In the genomic region with DNA sequence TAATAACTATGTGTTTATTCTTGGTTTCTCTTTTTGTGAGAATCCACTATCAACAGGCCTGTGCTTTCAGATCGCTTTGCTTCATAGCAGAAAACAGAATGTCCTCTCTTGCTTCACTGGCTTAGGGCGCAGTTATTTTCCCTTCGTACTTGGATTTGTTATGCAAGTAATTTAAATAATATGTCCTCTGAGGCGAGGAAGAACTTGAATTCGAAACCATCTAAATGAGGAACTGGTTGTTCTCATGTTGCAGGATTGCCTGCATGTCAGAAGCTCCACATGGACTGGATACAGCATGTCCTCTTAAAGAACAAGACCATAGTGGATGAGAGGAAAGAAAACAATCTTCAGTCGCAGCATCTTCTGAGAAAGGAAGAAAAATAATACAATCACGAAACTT, we compare ENCODE assay signal across 23 mouse cellular contexts.
DNase-seq lines count a peak whose midpoint lies in the region; ATAC-seq and TF ChIP-seq lines count a peak whose summit lies in the region.
"Had no signal": no experiment of that assay in that cellular context is flagged by ENCODE, and none has a peak within 500 bp of the region (broad histone marks: within the 10 kb centered on the region; RNA-seq: fewer than 3 reads in every experiment).

No protein-coding gene starts in this region.

- peak; percentile 25 for ATAC-seq in granulocyte monocyte progenitor cell, adult 5-6 weeks (replicated peaks; ENCODE audit: poor library complexity, severe bottlenecking)
- ATAC-seq: CD4-positive, CD25-positive, alpha-beta regulatory T cell, adult 4 months; forebrain, embryonic 13.5 days; forebrain, embryonic 15.5 days; forebrain, postnatal 0 days; Patski had no signal

- no peaks in the 10 kb centered on the region for H3K79me2 ChIP-seq in CH12.LX (replicated peaks; ENCODE audit: control insufficient read depth, extremely low read depth, insufficient read depth, poor library complexity, severe bottlenecking)

- no peak for TF ChIP-seq CTCF in CH12.LX (conservative IDR thresholded peaks at IDR 0.05 in 1 of 2, IDR thresholded peaks at IDR 0.05 in 1 of 2; ENCODE audit: low read depth in 2 of 2, low read length in 2 of 2)

- TF ChIP-seq RAD21 in CH12.LX (IDR thresholded peaks at IDR 0.05; ENCODE audit: low read depth, low read length) = no peak

- no peak overlapping the region for H3K27ac ChIP-seq in CH12.LX (ENCODE audit: insufficient read depth, low read depth)
- H3K27ac ChIP-seq: embryonic facial prominence, embryonic 10.5 days; embryonic facial prominence, embryonic 12.5 days; forebrain, embryonic 13.5 days; forebrain, embryonic 15.5 days had no signal

- H3K9ac ChIP-seq in CH12.LX (ENCODE audit: insufficient read depth, low read depth) = no peak overlapping the region
- H3K9ac ChIP-seq: embryonic facial prominence, embryonic 12.5 days; forebrain, embryonic 13.5 days; forebrain, embryonic 15.5 days; forebrain, postnatal 0 days had no signal

- in situ Hi-C loops in CH12.LX (cut with MboI; ENCODE audit: low pct_ligation_motif_present, low pct_unique_long_range_greater_than_20kb, low sequenced_read_pairs) = no loop called here

- peaks cover 0 to 12% of the 10 kb centered on the region in 2 experiments; a peak in 2 of 4 replicates for H3K4me1 ChIP-seq in CH12.LX (ENCODE audit: control insufficient read depth in 1 of 2, insufficient read depth in 2 of 2)
- H3K4me1 ChIP-seq: embryonic facial prominence, embryonic 10.5 days; embryonic facial prominence, embryonic 12.5 days; forebrain, embryonic 13.5 days; forebrain, embryonic 15.5 days had no signal

- H3K36me3 ChIP-seq in CH12.LX (replicated peaks in 1 of 2; ENCODE audit: control insufficient read depth in 1 of 2, insufficient read depth in 1 of 2, low read length in 1 of 2) = no peaks in the 10 kb centered on the region
- H3K36me3 ChIP-seq in splenic B cell, adult 2 months (ENCODE audit: control insufficient read depth, insufficient read depth, low read length, poor library complexity, severe bottlenecking) = no peaks in the 10 kb centered on the region
- H3K36me3 ChIP-seq: embryonic facial prominence, embryonic 10.5 days; embryonic facial prominence, embryonic 12.5 days; forebrain, embryonic 15.5 days had no signal

- peak; percentile 56 for TF ChIP-seq EP300 in CH12.LX (IDR thresholded peaks at IDR 0.05; ENCODE audit: low read length)

- H3K9me3 ChIP-seq in CH12.LX (replicated peaks; ENCODE audit: low read length) = no peaks in the 10 kb centered on the region
- H3K9me3 ChIP-seq: embryonic facial prominence, embryonic 10.5 days; embryonic facial prominence, embryonic 12.5 days; forebrain, embryonic 13.5 days; forebrain, embryonic 15.5 days had no signal

- dilution Hi-C loops in CH12.LX (cut with MboI; ENCODE audit: extremely low pct_ligation_motif_present, extremely low pct_unique_long_range_greater_than_20kb, low sequenced_read_pairs) = no loop called here

- H3K27me3 ChIP-seq in CH12.LX (replicated peaks) = no peaks in the 10 kb centered on the region
- H3K27me3 ChIP-seq in splenic B cell, adult 2 months (ENCODE audit: control insufficient read depth, insufficient read depth, low read length, poor library complexity, severe bottlenecking) = no peaks in the 10 kb centered on the region
- H3K27me3 ChIP-seq: embryonic facial prominence, embryonic 12.5 days; forebrain, embryonic 13.5 days; forebrain, embryonic 15.5 days had no signal

- peak; percentile 69 for DNase-seq in A20 (ENCODE audit: low read depth, low spot score)
- DNase-seq in CH12.LX (ENCODE audit: extremely low read depth) = peak; percentile 65
- DNase-seq in splenic B cell, adult 2 months (ENCODE audit: low read depth, low spot score) = peak; percentile 2
- no peak for DNase-seq in left cerebral cortex, postnatal 14 days (ENCODE audit: low spot score in 2 of 2)
- DNase-seq in cerebellum, postnatal 10 days = no peak
- no peak for DNase-seq in layer of hippocampus, postnatal 25 days (ENCODE audit: extremely low spot score in 1 of 2, low spot score in 1 of 2)
- DNase-seq: adrenal gland, adult 2 months; adrenal gland, postnatal 10 days; adrenal gland, postnatal 25 days; B cell, adult 2 months; cerebellum, adult 11 months; cerebellum, adult 18-20 months; cerebellum, adult 8-10 months; cerebellum, adult 9-11 months; cerebellum, postnatal 25 days; forebrain, postnatal 0 days had no signal

- H3K4me3 ChIP-seq in CH12.LX (replicated peaks in 1 of 3; ENCODE audit: low read depth in 2 of 3, low read length in 2 of 3, poor library complexity in 1 of 3) = no peak overlapping the region
- H3K4me3 ChIP-seq: embryonic facial prominence, embryonic 10.5 days; embryonic facial prominence, embryonic 12.5 days; forebrain, embryonic 13.5 days; forebrain, embryonic 15.5 days had no signal

- no peak for TF ChIP-seq POLR2A in CH12.LX (IDR thresholded peaks at IDR 0.05; ENCODE audit: low read depth, low read length)

- peak overlapping the region; percentile 51 for H3K4me2 ChIP-seq in CH12.LX (ENCODE audit: insufficient read depth, low read depth, poor library complexity, severe bottlenecking)
- H3K4me2 ChIP-seq: embryonic facial prominence, embryonic 12.5 days; forebrain, embryonic 13.5 days; forebrain, embryonic 15.5 days had no signal

- intact Hi-C loops in left cerebral cortex, postnatal 14 days (cut with DNase I) = no loop called here

TF ChIP-seq in CH12.LX, 34 proteins besides CTCF, POLR2A, EP300 and RAD21:
- TF ChIP-seq PAX5 (IDR thresholded peaks at IDR 0.05; ENCODE audit: low read length) (no peak), TBP (conservative IDR thresholded peaks at IDR 0.05; ENCODE audit: low read depth, low read length) (no peak), CHD1 (IDR thresholded peaks at IDR 0.05; ENCODE audit: low read depth, low read length) (no peak), MAX (IDR thresholded peaks at IDR 0.05; ENCODE audit: low read length) (no peak), MYC (IDR thresholded peaks at IDR 0.05; ENCODE audit: low read depth, low read length) (0 out of 2 replicates have a peak, but pooled peaks have one; percentile 71), BHLHE40 (IDR thresholded peaks at IDR 0.05; ENCODE audit: low read depth, low read length) (no peak), POLR2AphosphoS2 (IDR thresholded peaks at IDR 0.05; ENCODE audit: low read depth, low read length) (no peak), RCOR1 (conservative IDR thresholded peaks at IDR 0.05; ENCODE audit: low read depth, low read length) (no peak), KAT2A (IDR thresholded peaks at IDR 0.05; ENCODE audit: insufficient replicate concordance, low read length) (no peak), MEF2A (IDR thresholded peaks at IDR 0.05; ENCODE audit: borderline replicate concordance, low read depth, low read length) (no peak), MAZ (IDR thresholded peaks at IDR 0.05; ENCODE audit: low read depth, low read length) (no peak), HCFC1 (IDR thresholded peaks at IDR 0.05; ENCODE audit: low read depth, low read length) (no peak), NRF1 (IDR thresholded peaks at IDR 0.05; ENCODE audit: low read depth, low read length) (no peak), IRF4 (IDR thresholded peaks at IDR 0.05; ENCODE audit: low read depth, low read length) (peak; percentile 53; the same call in 1 of the 2 replicates), CHD2 (IDR thresholded peaks at IDR 0.05; ENCODE audit: low read length) (no peak), USF2 (conservative IDR thresholded peaks at IDR 0.05; ENCODE audit: low read depth, low read length) (no peak), ZKSCAN1 (IDR thresholded peaks at IDR 0.05; ENCODE audit: borderline replicate concordance, low read depth, low read length) (no peak), UBTF (IDR thresholded peaks at IDR 0.05; ENCODE audit: low read depth, low read length) (no peak)

Comparison
In these comparisons a context has a peak if more than half of its experiments do, and no peak if none do; other contexts are left out.
1. DNase-seq: peak in A20 (single experiment), CH12.LX (single experiment) and splenic B cell, adult 2 months (single experiment); none in left cerebral cortex, postnatal 14 days (0 of 2), cerebellum, postnatal 10 days (0 of 2) and layer of hippocampus, postnatal 25 days (0 of 2).